Mouse (Mus musculus): ENCODE results near the gene Klhl21. TPM values are rescaled to one million over a fixed set of nuclear protein-coding genes. Genes with fewer than 3 reads are reported as not detected.

Gene Klhl21
- polyA plus RNA-seq (2015; fragmentation: Nextera tagmentation; extraction: Ambion mirVana), result 3.6 and 4.0 TPM in 2 replicates

DNA sequence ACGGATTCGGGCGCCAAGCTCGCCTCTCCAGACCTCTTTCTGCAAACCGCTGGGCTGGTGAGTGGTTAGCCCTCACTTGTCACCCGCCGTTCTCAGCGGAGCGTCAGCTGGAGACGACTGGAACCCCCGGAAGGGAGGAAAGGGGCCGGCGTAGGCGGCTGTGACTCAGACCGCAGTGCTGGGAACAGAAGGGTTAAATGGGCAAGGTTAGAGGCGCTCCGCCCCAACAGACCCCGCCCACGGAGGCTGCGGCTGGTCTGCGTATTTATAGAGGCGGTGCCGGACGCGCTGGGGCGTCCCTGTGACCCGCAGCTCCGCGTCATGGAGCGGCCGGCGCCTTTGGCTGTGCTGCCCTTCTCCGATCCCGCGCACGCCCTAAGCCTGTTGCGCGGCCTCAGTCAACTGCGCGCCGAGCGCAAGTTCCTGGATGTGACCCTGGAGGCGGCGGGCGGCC, at the start of gene Klhl21:
TSS of gene Klhl21 (plus strand) at position 182 of the 454 bp plus-strand sequence.
- Histone ChIP-seq H3K27ac (peak within 1 kb of the TSS; percentile 78), H3K9me3 (no peaks in the 10 kb centered on the region), H3K36me3 (replicated peaks) (no peaks in the 10 kb centered on the region), H3K4me2 (peak within 1 kb of the TSS; percentile 98), H3K4me1 (peaks cover 37% of the 10 kb centered on the region), H3K9ac (peak within 1 kb of the TSS; percentile 45), H3K27me3 (replicated peaks) (peaks cover 26% of the 10 kb centered on the region; the same call in 1 of the 2 replicates), H3K4me3 (peak within 1 kb of the TSS; percentile 69)
- ATAC-seq (replicated peaks), result peak; percentile 89
- under 1% methylated on average over 45 of the region's 45 CpGs for WGBS

DNA sequence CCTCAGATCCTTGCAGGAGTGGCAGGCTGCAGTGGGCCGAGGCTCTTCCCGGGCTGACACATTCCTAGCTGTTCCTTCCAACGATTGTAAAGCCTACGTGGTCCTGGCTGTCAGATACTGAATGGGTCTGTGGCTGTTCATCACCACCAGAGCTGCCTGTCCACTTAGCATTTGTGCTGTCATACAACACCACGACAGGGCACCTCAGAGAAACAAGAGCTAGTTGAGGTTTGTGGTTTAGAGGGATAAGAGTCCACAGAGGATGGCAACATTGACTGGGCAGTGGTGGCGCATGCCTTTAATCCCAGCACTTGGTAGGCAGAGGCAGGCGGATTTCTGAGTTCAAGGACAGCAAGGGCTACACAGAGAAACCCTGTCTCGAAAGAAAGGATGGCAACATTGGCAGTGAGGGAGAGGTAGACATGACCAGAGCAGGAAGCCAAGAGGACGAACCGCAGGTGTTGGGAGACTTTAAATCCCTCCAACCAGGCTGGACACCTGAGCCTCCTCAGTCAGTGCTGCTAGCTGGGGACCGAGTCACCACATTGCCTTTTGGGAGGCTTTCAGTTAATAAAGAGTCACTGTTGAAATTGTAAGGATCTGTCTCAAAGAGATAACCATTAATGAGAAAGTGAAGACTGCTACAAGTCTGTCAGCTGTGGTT, 48.6 kb upstream of the Klhl21 start:
- Histone ChIP-seq H3K4me3 (no peak overlapping the region), H3K4me1 (no peaks in the 10 kb centered on the region), H3K4me2 (no peak overlapping the region), H3K27ac (no peak overlapping the region), H3K27me3 (replicated peaks) (no peaks in the 10 kb centered on the region), H3K9me3 (no peaks in the 10 kb centered on the region), H3K36me3 (replicated peaks) (peaks cover 31% of the 10 kb centered on the region), H3K9ac (no peak overlapping the region)
- WGBS, result 91% methylated on average over 11 of the region's 11 CpGs
- no peak for ATAC-seq (replicated peaks)

DNA sequence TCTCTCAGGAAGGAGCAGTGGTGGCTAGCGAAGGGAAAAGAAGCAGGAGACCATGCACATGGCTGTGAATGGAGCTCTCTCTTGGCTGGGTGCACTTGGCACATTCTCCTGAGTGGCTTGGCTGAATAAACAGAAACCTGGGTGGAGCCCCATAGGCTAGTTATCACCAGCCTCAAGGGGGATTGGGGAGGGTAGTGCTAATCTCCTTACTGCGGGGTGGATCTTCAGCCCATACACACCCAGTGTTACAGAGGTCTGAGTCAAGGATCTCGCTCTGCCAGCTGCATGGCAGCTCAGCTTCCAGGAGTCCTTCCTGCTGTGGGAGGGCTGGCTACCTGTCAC, 48.1 kb upstream of the Klhl21 start:
- Histone ChIP-seq H3K27ac (no peak overlapping the region), H3K9ac (no peak overlapping the region), H3K36me3 (replicated peaks) (peaks cover 31% of the 10 kb centered on the region), H3K27me3 (replicated peaks) (no peaks in the 10 kb centered on the region), H3K9me3 (no peaks in the 10 kb centered on the region), H3K4me2 (no peak overlapping the region), H3K4me3 (no peak overlapping the region), H3K4me1 (no peaks in the 10 kb centered on the region)
- WGBS, result 79% methylated on average over 3 of the region's 3 CpGs
- no peak for ATAC-seq (replicated peaks)

DNA sequence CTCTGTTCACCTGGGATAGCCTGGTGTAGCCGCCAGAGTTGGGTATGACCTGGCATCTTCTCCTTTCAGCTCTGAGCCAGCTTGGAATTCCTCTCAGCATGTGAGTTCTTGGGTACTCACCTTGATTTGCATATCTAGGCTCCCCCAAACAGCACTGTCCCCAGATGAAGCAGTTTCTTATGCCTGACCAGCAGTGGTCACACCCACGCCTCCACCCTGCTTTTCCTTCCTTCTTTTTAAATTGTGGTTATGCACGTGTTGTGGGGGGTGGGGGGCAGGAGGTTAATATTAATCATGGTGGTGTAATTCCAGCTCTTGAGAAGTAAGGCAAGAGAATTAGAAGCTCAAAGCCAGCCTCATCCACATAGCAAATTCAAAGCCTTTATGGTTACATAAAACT, 45.8 kb upstream of the Klhl21 start:
- no peaks in the 10 kb centered on the region for H3K27me3 ChIP-seq (replicated peaks)
- H3K4me2 ChIP-seq, result no peak overlapping the region
- H3K4me1 ChIP-seq, result no peaks in the 10 kb centered on the region
- H3K36me3 ChIP-seq (replicated peaks), result peaks cover 15% of the 10 kb centered on the region; the same call in 1 of the 2 replicates
- H3K9me3 ChIP-seq, result no peaks in the 10 kb centered on the region
- H3K27ac ChIP-seq, result no peak overlapping the region
- no peak for ATAC-seq (replicated peaks)
- no peak overlapping the region for H3K4me3 ChIP-seq
- 96% methylated on average over 3 of the region's 3 CpGs for WGBS
- H3K9ac ChIP-seq, result no peak overlapping the region

DNA sequence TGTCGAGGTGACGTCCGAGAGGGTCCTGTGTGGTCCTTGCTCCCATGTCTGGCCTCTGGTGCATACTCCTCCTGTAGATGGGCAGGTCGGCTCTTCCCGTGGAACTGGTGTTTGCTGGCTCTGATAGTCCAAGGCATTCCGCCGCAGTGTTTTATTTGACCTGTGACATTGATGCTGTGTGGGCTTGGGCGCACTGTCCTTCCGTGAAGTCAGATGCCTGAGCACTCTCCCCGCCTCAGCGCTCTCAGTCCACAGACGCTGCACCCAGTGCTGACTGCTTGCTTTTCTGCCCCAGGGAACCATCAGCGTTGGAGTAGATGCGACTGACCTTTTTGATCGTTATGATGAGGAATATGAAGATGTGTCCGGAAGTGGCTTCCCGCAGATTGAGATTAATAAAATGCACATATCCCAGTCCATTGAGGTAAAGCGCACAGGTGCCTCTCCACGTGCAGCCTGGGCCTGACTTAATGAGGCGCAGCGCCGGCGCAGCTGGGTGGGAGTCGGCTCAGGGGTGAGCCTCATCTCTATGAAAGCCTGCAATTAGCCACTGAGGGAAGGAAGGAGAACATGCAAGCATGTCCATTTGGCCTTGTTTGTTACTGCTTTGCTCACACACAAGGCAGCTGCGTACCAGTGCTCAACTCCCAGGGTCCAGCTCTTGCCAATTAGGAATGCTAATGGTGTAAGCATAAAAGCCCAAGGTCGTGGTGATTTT, 40.2 kb upstream of the Klhl21 start:
- Histone ChIP-seq H3K9ac (no peak overlapping the region), H3K27ac (no peak overlapping the region), H3K4me1 (no peaks in the 10 kb centered on the region), H3K4me3 (no peak overlapping the region), H3K36me3 (replicated peaks) (peaks cover 11% of the 10 kb centered on the region; the same call in 1 of the 2 replicates), H3K9me3 (no peaks in the 10 kb centered on the region), H3K27me3 (replicated peaks) (no peaks in the 10 kb centered on the region), H3K4me2 (no peak overlapping the region)
- ATAC-seq (replicated peaks), result no peak
- 79% methylated on average over 26 of the region's 26 CpGs for WGBS

DNA sequence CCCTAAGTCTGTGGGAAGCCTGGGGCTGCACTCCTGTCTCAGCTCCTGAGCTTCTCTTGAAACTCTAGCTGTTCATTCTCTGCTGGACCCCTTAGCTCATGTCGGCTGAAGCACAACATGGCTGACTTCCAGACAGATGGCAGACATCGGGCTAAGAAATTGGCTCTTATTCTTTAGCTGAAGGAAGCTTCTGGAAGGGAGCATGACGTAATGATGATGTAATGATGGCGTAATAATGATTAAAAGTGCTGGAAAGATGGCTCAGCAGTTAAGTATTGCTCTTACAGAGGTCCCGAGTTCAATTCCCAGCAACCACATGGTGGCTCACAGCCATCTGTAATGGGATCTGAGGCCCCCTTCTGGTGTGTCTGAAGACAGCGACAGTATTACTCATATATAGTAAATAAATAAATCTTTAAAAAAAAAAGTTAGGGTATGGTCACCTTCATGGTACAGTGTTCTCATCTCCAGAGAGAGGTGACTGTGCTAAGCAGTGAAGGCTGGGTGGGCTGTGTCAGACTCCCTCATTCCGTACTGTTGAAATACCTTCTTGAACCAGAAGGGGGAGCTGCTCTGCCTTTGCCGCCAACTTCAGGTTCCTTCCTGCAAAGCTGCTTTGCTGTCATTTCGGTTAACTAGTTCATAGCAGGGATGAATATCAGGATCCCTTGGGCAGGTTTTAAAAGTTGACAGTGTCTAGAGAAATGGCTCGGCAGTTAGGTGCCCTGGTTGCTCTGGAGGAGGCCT, 36.2 kb upstream of the Klhl21 start:
- 69% methylated on average over 10 of the region's 10 CpGs for WGBS
- no peak overlapping the region for H3K4me3 ChIP-seq
- no peak overlapping the region for H3K4me2 ChIP-seq
- H3K4me1 ChIP-seq, result no peaks in the 10 kb centered on the region
- H3K27me3 ChIP-seq (replicated peaks), result no peaks in the 10 kb centered on the region
- H3K27ac ChIP-seq, result no peak overlapping the region
- H3K36me3 ChIP-seq (replicated peaks), result peaks cover 24% of the 10 kb centered on the region; the same call in 1 of the 2 replicates
- H3K9me3 ChIP-seq, result no peaks in the 10 kb centered on the region
- H3K9ac ChIP-seq, result no peak overlapping the region
- no peak for ATAC-seq (replicated peaks)

DNA sequence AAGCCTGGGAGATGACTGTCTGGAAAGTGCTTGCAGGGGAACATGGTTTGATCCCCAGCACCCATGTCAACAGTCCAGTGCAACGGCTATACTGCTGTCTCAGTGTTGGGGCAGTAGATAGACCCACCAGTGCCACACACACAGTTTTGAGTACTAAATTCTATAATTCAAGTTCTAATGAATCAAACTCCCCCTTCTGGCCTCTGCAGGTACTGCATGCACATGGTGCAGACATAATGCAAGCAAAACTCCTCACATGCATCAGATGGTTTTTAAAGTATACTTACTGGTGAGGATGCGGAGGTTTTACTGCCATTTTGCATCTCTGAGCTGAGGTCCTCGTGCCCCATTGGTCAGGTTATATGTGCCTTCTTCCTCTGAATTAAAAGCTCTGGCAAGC, 33.2 kb upstream of the Klhl21 start:
- H3K9ac ChIP-seq, result no peak overlapping the region
- no peak overlapping the region for H3K4me3 ChIP-seq
- H3K27ac ChIP-seq, result no peak overlapping the region
- no peaks in the 10 kb centered on the region for H3K9me3 ChIP-seq
- H3K4me1 ChIP-seq, result no peaks in the 10 kb centered on the region; the same call in 1 of the 2 replicates
- no peaks in the 10 kb centered on the region for H3K27me3 ChIP-seq (replicated peaks)
- no peak for ATAC-seq (replicated peaks)
- H3K36me3 ChIP-seq (replicated peaks), result peaks cover 30% of the 10 kb centered on the region
- no peak overlapping the region for H3K4me2 ChIP-seq
- whole genome bisulfite sequencing, result 98% methylated on average over 3 of the region's 3 CpGs

DNA sequence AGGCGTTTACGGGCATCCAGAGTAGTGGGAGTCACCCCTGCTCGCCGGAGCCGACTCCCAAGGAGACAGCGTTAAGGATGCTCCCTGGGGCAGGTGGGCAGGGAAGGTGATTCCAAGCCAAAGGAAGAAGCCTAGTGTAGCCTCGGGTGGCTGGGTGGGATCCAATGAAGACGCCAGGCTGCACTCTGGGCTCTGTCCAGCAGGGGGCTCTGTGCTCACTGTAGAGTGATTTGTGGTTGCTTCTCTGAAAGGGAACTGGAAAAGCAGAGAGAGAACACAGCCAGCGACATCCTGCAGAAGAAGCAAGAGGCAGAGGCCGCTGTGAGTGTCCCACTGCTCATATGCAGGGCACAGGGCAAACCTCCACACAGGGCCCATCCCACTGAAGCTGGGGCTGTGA, 30.9 kb upstream of the Klhl21 start:
- Histone ChIP-seq H3K9ac (no peak overlapping the region), H3K36me3 (replicated peaks) (peaks cover 34% of the 10 kb centered on the region), H3K4me3 (no peak overlapping the region), H3K4me2 (no peak overlapping the region), H3K27ac (0 out of 2 replicates have a peak overlapping the region, but pooled peaks have one; percentile 4), H3K27me3 (replicated peaks) (no peaks in the 10 kb centered on the region), H3K9me3 (no peaks in the 10 kb centered on the region), H3K4me1 (peaks cover 4% of the 10 kb centered on the region; the same call in 1 of the 2 replicates)
- ATAC-seq (replicated peaks), result no peak
- 41% methylated on average over 10 of the region's 10 CpGs for WGBS

DNA sequence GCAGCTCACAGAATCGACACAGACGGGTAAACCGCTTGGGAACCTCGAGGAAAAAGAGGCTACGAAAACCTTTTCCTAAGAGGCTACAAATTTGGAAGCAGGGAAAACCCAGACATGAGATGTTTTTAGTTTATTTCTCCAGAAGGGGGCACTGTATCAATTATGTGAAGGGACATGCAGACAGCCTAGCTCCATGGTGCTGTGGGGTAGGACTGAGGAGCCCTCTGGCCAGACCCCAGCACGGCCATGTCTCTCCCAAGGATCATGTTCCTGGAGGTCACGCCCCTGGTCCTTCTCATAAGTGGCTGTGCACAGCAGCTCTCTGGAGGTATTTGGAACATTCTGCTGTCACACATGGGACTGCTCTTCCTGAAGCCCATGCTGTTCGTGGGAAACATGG, 27.9 kb upstream of the Klhl21 start:
- H3K4me1 ChIP-seq, result peaks cover 4% of the 10 kb centered on the region; the same call in 1 of the 2 replicates
- no peak overlapping the region for H3K4me3 ChIP-seq
- WGBS, result 81% methylated on average over 8 of the region's 8 CpGs
- peaks cover 22% of the 10 kb centered on the region for H3K36me3 ChIP-seq (replicated peaks)
- no peaks in the 10 kb centered on the region for H3K9me3 ChIP-seq
- no peak overlapping the region for H3K27ac ChIP-seq
- H3K4me2 ChIP-seq, result no peak overlapping the region
- H3K27me3 ChIP-seq (replicated peaks), result no peaks in the 10 kb centered on the region
- no peak for ATAC-seq (replicated peaks)
- no peak overlapping the region for H3K9ac ChIP-seq

DNA sequence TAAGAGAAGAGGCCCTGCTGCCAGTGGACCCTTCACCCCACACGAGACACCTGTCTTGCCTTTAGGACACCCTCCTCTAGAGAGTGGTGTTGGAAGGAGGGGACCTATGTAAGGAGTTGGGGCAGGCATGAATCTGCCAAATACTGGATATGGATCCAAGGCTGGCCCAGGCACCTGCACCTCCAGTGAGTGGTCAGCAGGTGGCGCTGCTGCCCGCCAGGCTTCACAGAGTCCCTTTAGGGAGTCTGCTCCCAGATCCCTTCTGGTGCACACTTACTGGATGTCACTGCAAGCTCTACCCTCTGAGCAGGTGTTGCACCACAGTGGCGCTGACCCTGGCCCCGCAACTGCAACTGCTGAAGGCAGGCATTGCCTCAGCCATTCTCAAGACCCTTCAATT, 27.2 kb upstream of the Klhl21 start:
- Histone ChIP-seq H3K27me3 (replicated peaks) (no peaks in the 10 kb centered on the region), H3K27ac (no peak overlapping the region), H3K4me1 (peaks cover 4% of the 10 kb centered on the region; the same call in 1 of the 2 replicates), H3K36me3 (replicated peaks) (peaks cover 22% of the 10 kb centered on the region), H3K9me3 (no peaks in the 10 kb centered on the region), H3K4me2 (no peak overlapping the region), H3K4me3 (no peak overlapping the region), H3K9ac (no peak overlapping the region)
- 13% methylated on average over 5 of the region's 5 CpGs for WGBS
- peak; percentile 56 for ATAC-seq (replicated peaks)

DNA sequence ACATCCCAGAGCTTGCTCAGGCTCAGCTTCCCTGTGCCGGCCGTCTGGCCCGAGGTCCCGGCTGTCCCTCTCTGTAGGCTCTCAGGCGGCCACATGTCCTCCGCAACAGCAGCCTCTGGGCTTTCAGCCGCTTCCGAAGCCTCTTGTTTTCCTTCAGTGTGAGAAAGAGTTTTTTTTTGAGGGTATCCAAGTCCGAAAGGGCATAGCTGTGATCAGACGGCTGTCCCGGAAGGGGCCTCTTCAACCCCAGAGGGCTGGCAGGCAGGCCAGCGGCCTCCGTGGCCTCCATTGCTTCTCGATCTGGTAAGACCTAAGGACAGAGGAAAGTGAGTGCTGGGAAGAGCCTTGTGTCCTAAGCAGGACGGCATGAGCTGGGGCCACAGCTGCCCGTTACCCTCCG, 25.6 kb upstream of the Klhl21 start:
- Histone ChIP-seq H3K9ac (no peak overlapping the region), H3K4me1 (peaks cover 19% of the 10 kb centered on the region), H3K9me3 (no peaks in the 10 kb centered on the region), H3K36me3 (replicated peaks) (peaks cover 15% of the 10 kb centered on the region), H3K27ac (no peak overlapping the region), H3K4me3 (no peak overlapping the region), H3K27me3 (replicated peaks) (no peaks in the 10 kb centered on the region), H3K4me2 (no peak overlapping the region)
- WGBS, result 60% methylated on average over 17 of the region's 17 CpGs
- ATAC-seq (replicated peaks), result no peak

DNA sequence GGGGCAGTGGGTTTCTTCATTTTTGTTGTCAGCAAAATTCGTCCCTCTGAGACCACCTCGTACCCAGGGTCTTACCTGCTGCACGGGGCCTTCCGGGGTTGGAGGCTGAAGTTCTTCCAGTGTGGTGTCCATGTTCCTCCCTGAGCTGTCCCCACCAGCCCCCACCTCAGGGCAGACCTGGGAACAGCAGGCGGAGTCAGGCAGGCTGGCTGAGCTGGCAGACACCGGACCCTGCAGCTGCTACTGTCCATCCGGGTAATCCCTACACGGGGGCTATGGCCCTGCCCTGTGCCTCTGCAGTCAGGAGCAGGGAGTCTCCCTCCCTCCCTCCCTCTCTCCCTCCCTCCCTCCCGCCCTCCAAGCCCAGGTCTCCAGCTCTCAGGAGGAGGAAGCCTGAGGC, 25.0 kb upstream of the Klhl21 start:
- ATAC-seq (replicated peaks), result 0 out of 2 replicates have a peak, but pooled peaks have one; percentile 3
- WGBS, result 29% methylated on average over 8 of the region's 9 CpGs

More for the DNA sequence above, 25.0 kb upstream of the Klhl21 start:
- Histone ChIP-seq H3K27me3 (replicated peaks) (no peaks in the 10 kb centered on the region), H3K4me2 (no peak overlapping the region), H3K4me3 (no peak overlapping the region), H3K9ac (no peak overlapping the region), H3K9me3 (no peaks in the 10 kb centered on the region), H3K36me3 (replicated peaks) (peaks cover 15% of the 10 kb centered on the region), H3K4me1 (peaks cover 23% of the 10 kb centered on the region), H3K27ac (no peak overlapping the region)
